Mouse (Mus musculus) embryonic facial prominence, embryonic 13.5 days (tissue): ENCODE measurements around the gene Vsig8. TPM values are rescaled to one million over a fixed set of nuclear protein-coding genes. Genes with fewer than 3 reads are reported as not detected.

Experiments used
- ATAC-seq: fragments of 200-750 bp; cut with Nextera tagmentation; 2 replicates; pipeline ENCODE4 v1.8.0; 2017; ENCODE audit warnings: low read depth; ENCODE audit not compliant: insufficient number of reproducible peaks, insufficient read depth, low FRiP score, low TSS enrichment
- H3K27ac ChIP-seq: fragments of 300-500 bp; sonication (generic); 2 replicates; pipeline ENCODE4 v1.5.1; 2015; ENCODE audit warnings: moderate library complexity, mild to moderate bottlenecking, inconsistent platforms
- H3K27me3 ChIP-seq: fragments of 300-500 bp; sonication (generic); 2 replicates; pipeline ENCODE4 v1.6.1; 2015; ENCODE audit warnings: mild to moderate bottlenecking, inconsistent platforms
- H3K36me3 ChIP-seq: fragments of 300-500 bp; sonication (generic); 2 replicates; pipeline ENCODE4 v1.6.1; 2015; ENCODE audit warnings: mild to moderate bottlenecking, inconsistent platforms
- H3K4me1 ChIP-seq: fragments of 300-500 bp; sonication (generic); 2 replicates; pipeline ENCODE4 v1.6.1; 2015; ENCODE audit warnings: inconsistent platforms
- H3K4me2 ChIP-seq: fragments of 300-500 bp; sonication (generic); 2 replicates; pipeline ENCODE4 v1.6.1; 2015; ENCODE audit warnings: moderate library complexity, mild to moderate bottlenecking, inconsistent platforms
- H3K4me3 ChIP-seq: fragments of 300-500 bp; sonication (generic); 2 replicates; pipeline ENCODE4 v1.5.1; 2015; ENCODE audit warnings: mild to moderate bottlenecking, inconsistent platforms
- H3K9ac ChIP-seq: fragments of 300-500 bp; sonication (generic); 2 replicates; pipeline ENCODE4 v1.6.1; 2015; ENCODE audit warnings: mild to moderate bottlenecking, inconsistent platforms
- H3K9me3 ChIP-seq: fragments of 300-500 bp; sonication (generic); 2 replicates; pipeline ENCODE4 v1.6.1; 2016; ENCODE audit warnings: inconsistent platforms
- WGBS: fragments of 180-500 bp; shearing (Covaris S2); methylation state at CpG from one replicate; pipeline ENCODE4 v1.1.7; 2015; ENCODE audit warnings: mixed read lengths; 5-methylcytosine and 5-hydroxymethylcytosine counted together
- polyA plus RNA-seq: library from polyadenylated mRNA; unstranded; fragments of >200 nt; fragmentation: Nextera tagmentation; extraction: Ambion mirVana; gene quantifications from 2 replicates; pipeline ENCODE4 v1.2.1, GENCODE M21; 2015

Gene Vsig8
- polyA plus RNA-seq, 1 experiment from 2014 or later, result 0.77 TPM

GRCm38 (mm10) chr1:172515396-172515795 lies 40.3 kb upstream of the Vsig8 start:
- H3K9me3 ChIP-seq, result 0 out of 2 replicates have a peak, but pooled peaks cover 6% of the 10 kb centered on the region
- H3K9ac ChIP-seq, result no peak overlapping the region
- ATAC-seq, result no peak
- H3K27me3 ChIP-seq, result no peaks in the 10 kb centered on the region
- peaks cover 31% of the 10 kb centered on the region for H3K4me1 ChIP-seq
- H3K36me3 ChIP-seq, result no peaks in the 10 kb centered on the region
- WGBS, result 67% methylated on average over 1 of the region's 1 CpGs
- no peak overlapping the region for H3K27ac ChIP-seq
- no peak overlapping the region for H3K4me2 ChIP-seq
- no peak overlapping the region for H3K4me3 ChIP-seq

- Histone ChIP-seq H3K9me3 (0 out of 2 replicates have a peak, but pooled peaks cover 6% of the 10 kb centered on the region), H3K4me2 (no peak overlapping the region), H3K27ac (no peak overlapping the region), H3K27me3 (no peaks in the 10 kb centered on the region), H3K36me3 (no peaks in the 10 kb centered on the region), H3K4me3 (no peak overlapping the region), H3K4me1 (peaks cover 26% of the 10 kb centered on the region), H3K9ac (no peak overlapping the region)
- ATAC-seq, result no peak
- WGBS, result 75% methylated on average over 4 of the region's 4 CpGs
Measured at GRCm38 (mm10) chr1:172518013-172518412, 37.7 kb upstream of the Vsig8 start.

GRCm38 (mm10) chr1:172519644-172520043 lies 36.1 kb upstream of the Vsig8 start:
- no peak overlapping the region for H3K27ac ChIP-seq
- ATAC-seq, result no peak
- WGBS, result 48% methylated on average over 6 of the region's 6 CpGs

GRCm38 (mm10) chr1:172520576-172521440 lies 34.9 kb upstream of the Vsig8 start, which contains the start of gene Cfap45:
Gene Cfap45 (plus strand): TSS chr1:172520801.
- peak within 1 kb of the TSS; percentile 42 for H3K4me3 ChIP-seq
- H3K27me3 ChIP-seq, result no peaks in the 10 kb centered on the region
- H3K27ac ChIP-seq, result no peak within 1 kb of the TSS
- peak within 1 kb of the TSS; percentile 58 for H3K4me2 ChIP-seq
- H3K9me3 ChIP-seq, result 0 out of 2 replicates have a peak, but pooled peaks cover 6% of the 10 kb centered on the region
- peaks cover 25% of the 10 kb centered on the region for H3K4me1 ChIP-seq
- ATAC-seq, result peak; percentile 58; the same call in 1 of the 2 replicates
- H3K36me3 ChIP-seq, result no peaks in the 10 kb centered on the region
- H3K9ac ChIP-seq, result 0 out of 2 replicates have a peak within 1 kb of the TSS, but pooled peaks have one; percentile 41
- 3% methylated on average over 28 of the region's 28 CpGs for WGBS

More at GRCm38 (mm10) chr1:172519644-172520043, 36.1 kb upstream of the Vsig8 start:
- H3K4me3 ChIP-seq, result no peak overlapping the region
- no peak overlapping the region for H3K9ac ChIP-seq
- H3K36me3 ChIP-seq, result no peaks in the 10 kb centered on the region
- H3K27me3 ChIP-seq, result no peaks in the 10 kb centered on the region
- peaks cover 15% of the 10 kb centered on the region for H3K4me1 ChIP-seq
- H3K4me2 ChIP-seq, result no peak overlapping the region
- H3K9me3 ChIP-seq, result 0 out of 2 replicates have a peak, but pooled peaks cover 6% of the 10 kb centered on the region

GRCm38 (mm10) chr1:172522524-172522923 lies 33.2 kb upstream of the Vsig8 start:
- Histone ChIP-seq H3K4me1 (peaks cover 31% of the 10 kb centered on the region), H3K9me3 (0 out of 2 replicates have a peak, but pooled peaks cover under 1% of the 10 kb centered on the region), H3K27ac (peak overlapping the region; percentile 29; the same call in 1 of the 2 replicates), H3K9ac (no peak overlapping the region), H3K27me3 (peaks cover 9% of the 10 kb centered on the region; the same call in 1 of the 2 replicates), H3K4me2 (no peak overlapping the region), H3K36me3 (no peaks in the 10 kb centered on the region), H3K4me3 (no peak overlapping the region)
- peak; percentile 56; the same call in 1 of the 2 replicates for ATAC-seq
- 66% methylated on average over 7 of the region's 7 CpGs for WGBS

GRCm38 (mm10) chr1:172523699-172524101 lies 32.0 kb upstream of the Vsig8 start:
- 52% methylated on average over 12 of the region's 12 CpGs for WGBS
- H3K4me2 ChIP-seq, result no peak overlapping the region

GRCm38 (mm10) chr1:172525027-172525764 lies 30.5 kb upstream of the Vsig8 start:
- H3K4me2 ChIP-seq, result peak overlapping the region; percentile 42
- 21% methylated on average over 15 of the region's 15 CpGs for WGBS
- ATAC-seq, result no peak; the same call in 1 of the 2 replicates
- H3K27me3 ChIP-seq, result peaks cover 11% of the 10 kb centered on the region; the same call in 1 of the 2 replicates
- peak overlapping the region; percentile 81 for H3K27ac ChIP-seq
- peak overlapping the region; percentile 3; the same call in 1 of the 2 replicates for H3K4me3 ChIP-seq
- H3K36me3 ChIP-seq, result no peaks in the 10 kb centered on the region
- peaks cover 29% of the 10 kb centered on the region for H3K4me1 ChIP-seq
- no peaks in the 10 kb centered on the region for H3K9me3 ChIP-seq
- H3K9ac ChIP-seq, result 0 out of 2 replicates have a peak overlapping the region, but pooled peaks have one; percentile 36

More at GRCm38 (mm10) chr1:172523699-172524101, 32.0 kb upstream of the Vsig8 start:
- Histone ChIP-seq H3K4me1 (peaks cover 31% of the 10 kb centered on the region), H3K27ac (peak overlapping the region; percentile 4; the same call in 1 of the 2 replicates), H3K4me3 (no peak overlapping the region), H3K9ac (no peak overlapping the region), H3K9me3 (no peaks in the 10 kb centered on the region), H3K27me3 (peaks cover 11% of the 10 kb centered on the region; the same call in 1 of the 2 replicates), H3K36me3 (no peaks in the 10 kb centered on the region)
- ATAC-seq, result no peak

- Histone ChIP-seq H3K4me1 (peaks cover 28% of the 10 kb centered on the region), H3K9ac (no peak overlapping the region), H3K27ac (no peak overlapping the region), H3K4me2 (no peak overlapping the region), H3K9me3 (no peaks in the 10 kb centered on the region), H3K27me3 (peaks cover 11% of the 10 kb centered on the region; the same call in 1 of the 2 replicates), H3K4me3 (no peak overlapping the region), H3K36me3 (no peaks in the 10 kb centered on the region)
- 61% methylated on average over 7 of the region's 7 CpGs for WGBS
- no peak for ATAC-seq
Measured at GRCm38 (mm10) chr1:172525971-172526370, 29.8 kb upstream of the Vsig8 start.

- no peaks in the 10 kb centered on the region for H3K36me3 ChIP-seq
- peaks cover 26% of the 10 kb centered on the region for H3K4me1 ChIP-seq
- H3K4me3 ChIP-seq, result no peak overlapping the region
- H3K27me3 ChIP-seq, result peaks cover 16% of the 10 kb centered on the region
- 78% methylated on average over 23 of the region's 23 CpGs for WGBS
- no peak overlapping the region for H3K27ac ChIP-seq
- no peak overlapping the region for H3K9ac ChIP-seq
- H3K9me3 ChIP-seq, result no peaks in the 10 kb centered on the region
- no peak for ATAC-seq
- no peak overlapping the region; the same call in 1 of the 2 replicates for H3K4me2 ChIP-seq
Measured at GRCm38 (mm10) chr1:172526380-172527081, 29.2 kb upstream of the Vsig8 start.

- peaks cover 35% of the 10 kb centered on the region for H3K4me1 ChIP-seq
- no peak overlapping the region for H3K9ac ChIP-seq
- H3K27me3 ChIP-seq, result peaks cover 24% of the 10 kb centered on the region
- no peak overlapping the region for H3K4me2 ChIP-seq
- no peaks in the 10 kb centered on the region for H3K9me3 ChIP-seq
- no peak for ATAC-seq
- H3K27ac ChIP-seq, result no peak overlapping the region
- 90% methylated on average over 10 of the region's 10 CpGs for WGBS
- no peak overlapping the region for H3K4me3 ChIP-seq
- no peaks in the 10 kb centered on the region for H3K36me3 ChIP-seq
Measured at GRCm38 (mm10) chr1:172527431-172527830, 28.3 kb upstream of the Vsig8 start.

GRCm38 (mm10) chr1:172528701-172529100 lies 27.0 kb upstream of the Vsig8 start:
- Histone ChIP-seq H3K4me3 (no peak overlapping the region), H3K4me1 (peaks cover 41% of the 10 kb centered on the region), H3K9me3 (no peaks in the 10 kb centered on the region), H3K9ac (no peak overlapping the region), H3K4me2 (no peak overlapping the region), H3K27me3 (peaks cover 33% of the 10 kb centered on the region), H3K27ac (no peak overlapping the region), H3K36me3 (no peaks in the 10 kb centered on the region)
- WGBS, result 3% methylated on average over 7 of the region's 7 CpGs
- ATAC-seq, result no peak
